Mouse (Mus musculus): ENCODE data around the gene Cwc15.

GRCm38 (mm10) chr9:14523408-14524043, 23.1 kb downstream of the Cwc15 start:
- TF ChIP-seq CTCF (IDR thresholded peaks at IDR 0.05; ENCODE audit: control insufficient read depth, insufficient read depth, insufficient read length) (peak; percentile 27), CEBPB (IDR thresholded peaks at IDR 0.05; ENCODE audit: low read depth) (no peak), MYOD1 (IDR thresholded peaks at IDR 0.05; ENCODE audit: control insufficient read depth, insufficient read length, low read depth) (no peak), MYOG (IDR thresholded peaks at IDR 0.05; ENCODE audit: control insufficient read depth, extremely low read depth, insufficient read length) (no peak), USF1 (IDR thresholded peaks at IDR 0.05; ENCODE audit: low read depth) (no peak), FOSL1 (IDR thresholded peaks at IDR 0.05; ENCODE audit: insufficient read depth, low read length, poor library complexity, severe bottlenecking) (no peak)
